Mouse (Mus musculus) midbrain, embryonic 16.5 days (tissue): ENCODE measurements around the gene Map4k4. TPM values are rescaled to one million over a fixed set of nuclear protein-coding genes. Genes with fewer than 3 reads are reported as not detected.

ENCODE experiments used
- ATAC-seq: fragments of 200-750 bp; cut with Nextera tagmentation; 2 replicates; pipeline ENCODE4 v1.8.0; 2017; ENCODE audit warnings: moderate TSS enrichment
- H3K27ac ChIP-seq: fragments of 300-500 bp; sonication (generic); 2 replicates; pipeline ENCODE4 v1.5.1; 2014; ENCODE audit warnings: mild to moderate bottlenecking, low read length, mixed read lengths
- H3K27me3 ChIP-seq: fragments of 300-500 bp; sonication (generic); 2 replicates; pipeline ENCODE4 v1.6.1; 2014; ENCODE audit warnings: low read depth, low read length, mixed read lengths; ENCODE audit not compliant: control insufficient read depth, insufficient read depth
- H3K36me3 ChIP-seq: fragments of 300-500 bp; sonication (generic); 2 replicates; pipeline ENCODE4 v1.6.1; 2014; ENCODE audit warnings: mild to moderate bottlenecking, low read length, moderate library complexity, mixed read lengths; ENCODE audit not compliant: control insufficient read depth, insufficient read depth
- H3K4me1 ChIP-seq: fragments of 300-500 bp; sonication (generic); 2 replicates; pipeline ENCODE4 v1.6.1; 2014; ENCODE audit warnings: mild to moderate bottlenecking, low read length, mixed read lengths; ENCODE audit not compliant: control insufficient read depth, insufficient read depth
- H3K4me2 ChIP-seq: fragments of 300-500 bp; sonication (generic); 2 replicates; pipeline ENCODE4 v1.6.1; 2014; ENCODE audit warnings: mild to moderate bottlenecking, low read length, mixed read lengths
- H3K4me3 ChIP-seq: fragments of 300-500 bp; sonication (generic); 2 replicates; pipeline ENCODE4 v1.5.1; 2014; ENCODE audit warnings: low read depth, mild to moderate bottlenecking, low read length, moderate library complexity, mixed read lengths
- H3K9ac ChIP-seq: fragments of 300-500 bp; sonication (generic); 2 replicates; pipeline ENCODE4 v1.6.1; 2014; ENCODE audit warnings: low read depth, low read length, mixed read lengths
- H3K9me3 ChIP-seq: fragments of 300-500 bp; sonication (generic); replicated peaks from 2 replicates; pipeline ENCODE4 v1.6.1; 2014; ENCODE audit warnings: mild to moderate bottlenecking, low read length, mixed read lengths; ENCODE audit not compliant: control insufficient read depth, poor library complexity, severe bottlenecking
- WGBS: fragments of 180-500 bp; shearing (Covaris S2); extraction: QIAGEN DNeasy Blood & Tissue Kit; methylation state at CpG from one replicate; pipeline ENCODE4 v1.1.7; 2014; 5-methylcytosine and 5-hydroxymethylcytosine counted together
- polyA plus RNA-seq: library from polyadenylated mRNA; unstranded; fragments of >200 nt; fragmentation: Nextera tagmentation; extraction: Ambion mirVana; gene quantifications from 2 replicates; pipeline ENCODE4 v1.2.1, GENCODE M21; 2015

The Map4k4 gene
- polyA plus RNA-seq, 1 experiment from 2014 or later: 31.4 TPM

DNA sequence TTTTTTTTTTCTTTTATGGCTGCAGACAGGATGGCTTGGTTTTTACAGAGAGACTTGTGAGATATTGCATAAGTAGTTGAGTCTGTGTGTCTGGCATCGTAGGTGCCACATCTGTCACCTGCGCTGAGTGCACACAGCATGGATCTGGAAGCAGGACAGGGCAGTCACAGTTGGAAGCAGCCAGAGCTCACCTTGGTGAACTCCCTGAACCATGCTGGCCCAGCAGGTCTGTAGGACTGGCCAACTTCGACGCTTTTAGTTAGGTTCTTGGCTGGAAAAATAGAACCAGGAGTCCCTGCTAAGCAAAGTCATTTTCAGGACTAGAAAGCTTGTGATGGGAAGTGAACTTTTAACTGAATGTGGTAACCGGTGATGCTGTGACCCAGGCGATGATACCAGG is 46.5 kb downstream of the Map4k4 start:
- Histone ChIP-seq H3K4me2 (0 out of 2 replicates have a peak overlapping the region, but pooled peaks have one; percentile 12), H3K27me3 (no peaks in the 10 kb centered on the region), H3K4me1 (peaks cover 88% of the 10 kb centered on the region), H3K4me3 (no peak overlapping the region), H3K9ac (no peak overlapping the region), H3K9me3 (no peaks in the 10 kb centered on the region), H3K27ac (peak overlapping the region; percentile 68), H3K36me3 (no peaks in the 10 kb centered on the region)
- WGBS: 46% methylated on average over 6 of the region's 6 CpGs
- no peak for ATAC-seq

- no peaks in the 10 kb centered on the region for H3K36me3 ChIP-seq
- 16% methylated on average over 6 of the region's 6 CpGs for whole genome bisulfite sequencing
- peak overlapping the region; percentile 68 for H3K27ac ChIP-seq
- no peaks in the 10 kb centered on the region for H3K9me3 ChIP-seq
- 0 out of 2 replicates have a peak overlapping the region, but pooled peaks have one; percentile 12 for H3K4me2 ChIP-seq
- H3K4me3 ChIP-seq: no peak overlapping the region
- no peaks in the 10 kb centered on the region for H3K27me3 ChIP-seq
- no peak overlapping the region for H3K9ac ChIP-seq
- H3K4me1 ChIP-seq: peaks cover 87% of the 10 kb centered on the region
- ATAC-seq: peak; percentile 75
Measured at GRCm38 (mm10) chr1:39947701-39948359, 47.1 kb downstream of the Map4k4 start.

DNA sequence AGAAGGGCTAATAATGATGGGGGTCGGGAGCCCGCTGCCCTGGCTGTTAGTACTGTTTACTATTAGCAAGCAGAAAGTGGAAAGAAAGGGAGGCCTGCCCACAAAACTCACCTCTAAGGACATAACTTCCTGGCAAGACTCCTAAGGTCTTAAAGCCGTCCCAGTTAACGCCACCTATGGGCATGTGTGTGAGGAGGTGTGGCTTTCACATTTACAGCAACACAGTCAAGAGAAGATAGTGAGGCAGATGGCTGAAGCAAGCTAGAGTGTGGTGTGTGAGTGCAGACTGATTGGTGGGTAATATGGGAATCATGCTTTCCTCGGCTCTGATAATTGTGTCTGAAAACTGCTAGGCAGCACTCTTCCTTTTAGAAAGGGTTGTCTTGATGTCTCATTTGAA is 48.5 kb downstream of the Map4k4 start:
- H3K36me3 ChIP-seq: no peaks in the 10 kb centered on the region
- peaks cover 87% of the 10 kb centered on the region for H3K4me1 ChIP-seq
- H3K27ac ChIP-seq: peak overlapping the region; percentile 13; the same call in 1 of the 2 replicates
- no peak for ATAC-seq
- H3K9ac ChIP-seq: no peak overlapping the region
- no peaks in the 10 kb centered on the region for H3K9me3 ChIP-seq
- H3K4me2 ChIP-seq: no peak overlapping the region
- 50% methylated on average over 5 of the region's 5 CpGs for WGBS
- no peaks in the 10 kb centered on the region for H3K27me3 ChIP-seq
- H3K4me3 ChIP-seq: no peak overlapping the region

DNA sequence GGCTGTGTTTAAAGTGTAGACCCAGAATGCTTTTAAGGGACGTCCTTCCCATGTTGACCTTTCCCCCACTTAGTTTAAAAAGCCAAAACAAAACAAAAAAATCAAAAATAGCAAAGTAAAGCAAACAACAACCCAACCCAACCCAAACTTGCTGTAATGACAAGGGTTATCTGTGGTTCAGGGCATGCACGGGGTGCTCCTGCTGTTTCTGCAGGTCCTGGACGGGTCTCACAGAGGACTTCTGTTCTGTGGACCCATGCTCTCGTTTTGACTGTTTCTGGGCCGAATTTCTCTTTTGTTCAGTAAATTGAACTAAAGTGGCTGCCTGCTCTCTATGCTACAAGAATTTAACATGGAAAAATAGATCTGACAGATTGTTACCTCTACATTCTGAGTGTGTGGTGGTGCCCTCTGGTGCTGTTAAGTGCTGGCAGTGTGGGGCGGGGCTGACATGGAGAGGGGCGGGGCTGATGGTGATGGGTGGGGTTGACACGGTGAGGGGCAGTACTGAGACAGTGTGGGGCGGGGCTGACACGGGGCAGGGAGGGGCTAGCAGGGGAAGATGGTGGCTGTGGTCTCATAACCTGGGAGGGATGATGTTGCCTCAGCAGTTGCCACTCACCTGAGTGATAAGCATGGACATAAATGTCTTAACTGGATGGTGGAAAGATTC is 49.2 kb downstream of the Map4k4 start:
- WGBS: 34% methylated on average over 10 of the region's 10 CpGs
- no peak overlapping the region for H3K4me3 ChIP-seq
- H3K4me2 ChIP-seq: no peak overlapping the region
- H3K27me3 ChIP-seq: no peaks in the 10 kb centered on the region
- no peaks in the 10 kb centered on the region for H3K36me3 ChIP-seq
- ATAC-seq: no peak
- H3K4me1 ChIP-seq: peaks cover 84% of the 10 kb centered on the region
- H3K9me3 ChIP-seq: no peaks in the 10 kb centered on the region
- no peak overlapping the region for H3K9ac ChIP-seq
- no peak overlapping the region for H3K27ac ChIP-seq

GRCm38 (mm10) chr1:39950590-39950989 is 49.9 kb downstream of the Map4k4 start:
- Histone ChIP-seq H3K27me3 (no peaks in the 10 kb centered on the region), H3K27ac (no peak overlapping the region), H3K4me3 (no peak overlapping the region), H3K4me2 (no peak overlapping the region), H3K36me3 (no peaks in the 10 kb centered on the region), H3K9ac (no peak overlapping the region), H3K9me3 (no peaks in the 10 kb centered on the region), H3K4me1 (peaks cover 80% of the 10 kb centered on the region)
- WGBS: 39% methylated on average over 3 of the region's 3 CpGs
- no peak for ATAC-seq

- Histone ChIP-seq H3K27ac (no peak overlapping the region), H3K27me3 (no peaks in the 10 kb centered on the region), H3K9ac (no peak overlapping the region), H3K9me3 (no peaks in the 10 kb centered on the region), H3K4me3 (no peak overlapping the region), H3K4me1 (peaks cover 60% of the 10 kb centered on the region), H3K36me3 (no peaks in the 10 kb centered on the region), H3K4me2 (no peak overlapping the region)
- ATAC-seq: no peak
- WGBS: 86% methylated on average over 3 of the region's 3 CpGs
Measured at GRCm38 (mm10) chr1:39954652-39955051, 53.9 kb downstream of the Map4k4 start.

- Histone ChIP-seq H3K9me3 (no peaks in the 10 kb centered on the region), H3K36me3 (no peaks in the 10 kb centered on the region), H3K4me3 (no peak overlapping the region), H3K4me2 (no peak overlapping the region), H3K27ac (no peak overlapping the region), H3K27me3 (no peaks in the 10 kb centered on the region), H3K4me1 (peaks cover 49% of the 10 kb centered on the region), H3K9ac (no peak overlapping the region)
- 86% methylated on average over 5 of the region's 5 CpGs for WGBS
- ATAC-seq: no peak
Measured at GRCm38 (mm10) chr1:39956712-39957111, 56.0 kb downstream of the Map4k4 start.

GRCm38 (mm10) chr1:39957981-39958380 is 57.3 kb downstream of the Map4k4 start:
- no peak overlapping the region for H3K9ac ChIP-seq
- peaks cover 41% of the 10 kb centered on the region for H3K4me1 ChIP-seq
- 83% methylated on average over 7 of the region's 7 CpGs for WGBS
- H3K27me3 ChIP-seq: no peaks in the 10 kb centered on the region
- no peak for ATAC-seq
- no peaks in the 10 kb centered on the region for H3K9me3 ChIP-seq
- no peak overlapping the region for H3K27ac ChIP-seq
- H3K4me2 ChIP-seq: no peak overlapping the region
- no peak overlapping the region for H3K4me3 ChIP-seq
- H3K36me3 ChIP-seq: no peaks in the 10 kb centered on the region

DNA sequence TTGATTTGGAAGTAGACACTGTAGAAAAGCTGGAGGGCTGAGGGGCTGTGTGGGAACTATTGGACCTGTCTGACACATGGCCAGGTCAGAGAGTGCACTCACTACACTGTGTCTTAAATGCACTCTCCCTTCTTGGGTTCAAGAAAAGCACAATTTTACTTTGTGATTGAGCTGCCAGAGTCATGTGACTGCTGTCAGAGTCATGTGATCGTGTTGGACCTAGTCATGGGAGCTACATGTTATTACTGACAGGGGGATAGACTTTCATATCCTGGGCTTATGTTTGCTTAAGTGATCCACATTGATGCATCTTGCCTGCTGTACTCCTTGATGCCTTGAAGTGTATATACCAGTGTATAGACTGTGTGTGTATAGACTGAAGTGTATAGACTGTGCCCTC is 59.9 kb downstream of the Map4k4 start:
- WGBS: 89% methylated on average over 1 of the region's 1 CpGs
- Histone ChIP-seq H3K27ac (no peak overlapping the region), H3K4me1 (peaks cover 35% of the 10 kb centered on the region), H3K9ac (no peak overlapping the region), H3K27me3 (no peaks in the 10 kb centered on the region), H3K9me3 (no peaks in the 10 kb centered on the region), H3K4me3 (no peak overlapping the region), H3K36me3 (no peaks in the 10 kb centered on the region), H3K4me2 (no peak overlapping the region)
- no peak for ATAC-seq
